Mouse (Mus musculus) testis, adult 2 months (tissue): ENCODE data around the gene Adgrf5. TPM values are rescaled to one million over a fixed set of nuclear protein-coding genes. Genes with fewer than 3 reads are reported as not detected.

ENCODE experiments used
- H3K27ac ChIP-seq: fragments of 200-500 bp; 2 replicates; pipeline ENCODE4 v1.5.1; 2012; ENCODE audit warnings: low read depth, low read length; ENCODE audit not compliant: control insufficient read depth, insufficient read depth
- H3K27me3 ChIP-seq: fragments of 200-500 bp; 2 replicates; pipeline ENCODE4 v1.6.1; 2012; ENCODE audit warnings: mild to moderate bottlenecking, low read length, moderate library complexity; ENCODE audit not compliant: control insufficient read depth, insufficient read depth
- H3K36me3 ChIP-seq: fragments of 200-500 bp; 2 replicates; pipeline ENCODE4 v1.6.1; 2012; ENCODE audit warnings: mild to moderate bottlenecking, low read length; ENCODE audit not compliant: control insufficient read depth, insufficient read depth
- H3K4me1 ChIP-seq: fragments of 200-500 bp; 2 replicates; pipeline ENCODE4 v1.6.1; 2012; ENCODE audit warnings: low read length; ENCODE audit not compliant: control insufficient read depth, insufficient read depth
- H3K4me3 ChIP-seq: fragments of 200-500 bp; 2 replicates; pipeline ENCODE4 v1.5.1; 2012; ENCODE audit warnings: low read depth, mild to moderate bottlenecking, low read length, moderate library complexity, mixed read lengths; ENCODE audit not compliant: control insufficient read depth
- CTCF ChIP-seq: fragments of 200-500 bp; IDR thresholded peaks from 2 replicates; pipeline ENCODE4 v1.5.1; 2012; ENCODE audit warnings: low read depth, mild to moderate bottlenecking, inconsistent platforms, low read length, moderate library complexity; ENCODE audit not compliant: control insufficient read depth, insufficient read depth, insufficient replicate concordance
- POLR2A ChIP-seq: fragments of 200-500 bp; IDR thresholded peaks from 2 replicates; pipeline ENCODE4 v1.6.1; 2012; ENCODE audit warnings: low read depth, mild to moderate bottlenecking, inconsistent platforms, low read length, moderate library complexity; ENCODE audit not compliant: control insufficient read depth
- polyA plus RNA-seq: library from polyadenylated mRNA; depleted of rRNA; stranded (reverse); fragments of >200 nt; gene quantifications from 2 replicates; pipeline ENCODE4 v1.2.3, GENCODE M21; 2012

Adgrf5 gene
- polyA plus RNA-seq, 1 experiment, result 0.74 TPM

GRCm38 (mm10) chr17:43362881-43363280, 2.6 kb downstream of the Adgrf5 start:
- H3K4me3 ChIP-seq, result no peak overlapping the region
- no peak for TF ChIP-seq POLR2A
- no peak for TF ChIP-seq CTCF

GRCm38 (mm10) chr17:43363921-43364320, 3.7 kb downstream of the Adgrf5 start:
- H3K4me3 ChIP-seq, result no peak overlapping the region
- no peaks in the 10 kb centered on the region; the same call in 1 of the 2 replicates for H3K4me1 ChIP-seq
- no peak overlapping the region for H3K27ac ChIP-seq
- H3K36me3 ChIP-seq, result no peaks in the 10 kb centered on the region
- TF ChIP-seq CTCF, result no peak
- no peak for TF ChIP-seq POLR2A
- H3K27me3 ChIP-seq, result no peaks in the 10 kb centered on the region

More at GRCm38 (mm10) chr17:43362881-43363280, 2.6 kb downstream of the Adgrf5 start:
- Histone ChIP-seq H3K4me1 (no peaks in the 10 kb centered on the region; the same call in 1 of the 2 replicates), H3K27ac (no peak overlapping the region), H3K36me3 (no peaks in the 10 kb centered on the region), H3K27me3 (no peaks in the 10 kb centered on the region)

GRCm38 (mm10) chr17:43365297-43365696, 5.0 kb downstream of the Adgrf5 start:
- TF ChIP-seq POLR2A (no peak), CTCF (no peak)
- H3K27ac ChIP-seq, result no peak overlapping the region
- H3K4me3 ChIP-seq, result no peak overlapping the region

GRCm38 (mm10) chr17:43366486-43366885, 6.2 kb downstream of the Adgrf5 start:
- Histone ChIP-seq H3K36me3 (no peaks in the 10 kb centered on the region), H3K27me3 (no peaks in the 10 kb centered on the region), H3K27ac (no peak overlapping the region), H3K4me3 (no peak overlapping the region), H3K4me1 (no peaks in the 10 kb centered on the region)
- TF ChIP-seq POLR2A (no peak), CTCF (no peak)

More at GRCm38 (mm10) chr17:43365297-43365696, 5.0 kb downstream of the Adgrf5 start:
- Histone ChIP-seq H3K4me1 (no peaks in the 10 kb centered on the region; the same call in 1 of the 2 replicates), H3K36me3 (no peaks in the 10 kb centered on the region), H3K27me3 (no peaks in the 10 kb centered on the region)

- H3K36me3 ChIP-seq, result no peaks in the 10 kb centered on the region
- TF ChIP-seq CTCF (no peak), POLR2A (no peak)
- H3K27ac ChIP-seq, result no peak overlapping the region
Observed at GRCm38 (mm10) chr17:43368171-43368576, 7.9 kb downstream of the Adgrf5 start.

GRCm38 (mm10) chr17:43372604-43373003, 12.4 kb downstream of the Adgrf5 start:
- no peaks in the 10 kb centered on the region for H3K4me1 ChIP-seq
- no peak for TF ChIP-seq CTCF
- TF ChIP-seq POLR2A, result no peak
- no peaks in the 10 kb centered on the region for H3K27me3 ChIP-seq
- H3K4me3 ChIP-seq, result no peak overlapping the region
- no peaks in the 10 kb centered on the region for H3K36me3 ChIP-seq
- H3K27ac ChIP-seq, result no peak overlapping the region

More at GRCm38 (mm10) chr17:43368171-43368576, 7.9 kb downstream of the Adgrf5 start:
- no peaks in the 10 kb centered on the region for H3K4me1 ChIP-seq
- H3K4me3 ChIP-seq, result no peak overlapping the region
- no peaks in the 10 kb centered on the region for H3K27me3 ChIP-seq

GRCm38 (mm10) chr17:43374020-43374419, 13.8 kb downstream of the Adgrf5 start:
- no peak for TF ChIP-seq CTCF
- TF ChIP-seq POLR2A, result no peak
- H3K4me3 ChIP-seq, result no peak overlapping the region
- no peak overlapping the region for H3K27ac ChIP-seq
- no peaks in the 10 kb centered on the region for H3K27me3 ChIP-seq
- H3K36me3 ChIP-seq, result no peaks in the 10 kb centered on the region
- no peaks in the 10 kb centered on the region for H3K4me1 ChIP-seq
